Mouse (Mus musculus): ENCODE measurements around the gene St8sia4. TPM values are rescaled to one million over a fixed set of nuclear protein-coding genes. Genes with fewer than 3 reads are reported as not detected.

Gene St8sia4
- polyA plus RNA-seq, 1 experiment from 2014 or later, result 6.4 TPM

DNA sequence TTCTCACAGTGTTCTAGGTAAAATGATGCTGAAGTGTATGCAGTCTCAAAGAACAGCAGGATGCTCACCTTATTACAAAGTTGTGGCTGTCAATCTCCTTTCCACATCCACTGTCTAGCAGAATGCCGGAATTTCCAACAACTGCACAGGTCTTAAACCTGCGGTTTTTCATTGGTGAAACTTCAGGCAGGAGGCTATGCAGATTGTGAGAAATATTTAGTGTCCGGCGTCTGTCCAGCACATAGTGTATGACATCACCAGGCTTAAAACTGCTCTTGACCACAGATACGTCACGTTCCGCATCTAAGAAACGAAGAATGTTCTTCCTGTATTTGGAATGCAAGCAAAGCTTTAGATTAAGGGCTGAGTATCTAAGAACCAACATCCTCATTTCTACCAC lies 13.9 kb downstream of the St8sia4 start:
- WGBS, result 90% methylated on average over 8 of the region's 8 CpGs
- H3K27ac ChIP-seq (replicated peaks), result no peak overlapping the region
- no peak overlapping the region for H3K4me3 ChIP-seq
- DNase-seq (ENCODE audit: low spot score), result no peak
- H3K9me3 ChIP-seq, result no peaks in the 10 kb centered on the region
- H3K27me3 ChIP-seq (replicated peaks; ENCODE audit: low read depth, poor library complexity, severe bottlenecking), result no peaks in the 10 kb centered on the region
- no peaks in the 10 kb centered on the region for H3K36me3 ChIP-seq (replicated peaks)
- H3K4me1 ChIP-seq, result peaks cover 6% of the 10 kb centered on the region; the same call in 1 of the 2 replicates

DNA sequence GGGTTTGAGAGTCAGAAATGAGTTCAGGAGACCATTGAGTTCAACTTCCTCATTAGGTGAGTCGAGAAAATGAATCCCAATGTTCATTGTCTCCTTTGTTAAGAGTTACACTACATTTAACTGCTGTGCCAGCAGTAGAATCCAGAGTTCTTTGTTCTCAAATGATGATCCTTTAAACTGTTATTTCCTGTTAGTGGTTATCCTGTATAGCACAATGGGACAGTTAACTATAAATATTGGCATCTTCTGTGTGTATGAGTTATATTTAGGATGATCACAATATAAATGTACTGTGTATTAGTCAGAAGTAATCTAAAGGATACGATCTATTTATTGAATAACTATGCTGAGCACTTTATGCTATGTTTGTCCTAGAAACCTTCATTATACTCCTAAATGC lies 23.1 kb downstream of the St8sia4 start:
- Histone ChIP-seq H3K27me3 (replicated peaks; ENCODE audit: low read depth, poor library complexity, severe bottlenecking) (no peaks in the 10 kb centered on the region), H3K9me3 (no peaks in the 10 kb centered on the region), H3K27ac (replicated peaks) (no peak overlapping the region), H3K4me1 (no peaks in the 10 kb centered on the region), H3K4me3 (no peak overlapping the region), H3K36me3 (replicated peaks) (no peaks in the 10 kb centered on the region)
- 80% methylated on average over 2 of the region's 2 CpGs for WGBS
- no peak for DNase-seq (ENCODE audit: low spot score)

DNA sequence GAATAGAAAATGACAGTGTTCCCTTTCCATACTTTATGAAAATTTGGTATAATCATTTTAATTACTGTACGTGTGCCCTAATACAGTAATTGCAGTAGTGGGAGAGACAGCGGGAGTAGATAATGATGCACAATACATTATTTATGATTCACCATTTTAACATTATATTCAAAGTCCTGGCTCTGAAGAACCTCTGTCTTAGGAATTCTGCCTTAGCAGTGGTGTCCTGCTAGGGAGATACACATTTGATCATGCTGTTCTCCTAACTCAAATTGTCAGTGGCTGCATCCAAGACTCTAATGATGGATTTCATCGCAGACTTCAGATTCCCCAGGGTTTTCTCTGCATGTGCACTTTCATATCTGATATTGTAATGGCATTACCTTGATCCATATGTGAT lies 28.4 kb downstream of the St8sia4 start:
- H3K4me1 ChIP-seq, result no peaks in the 10 kb centered on the region
- 0 out of 2 replicates have a peak, but pooled peaks cover 6% of the 10 kb centered on the region for H3K36me3 ChIP-seq (replicated peaks)
- no peaks in the 10 kb centered on the region for H3K27me3 ChIP-seq (replicated peaks; ENCODE audit: low read depth, poor library complexity, severe bottlenecking)
- H3K27ac ChIP-seq (replicated peaks), result no peak overlapping the region
- H3K4me3 ChIP-seq, result no peak overlapping the region
- no peaks in the 10 kb centered on the region for H3K9me3 ChIP-seq
- WGBS, result 93% methylated on average over 3 of the region's 3 CpGs
- no peak for DNase-seq (ENCODE audit: low spot score)

DNA sequence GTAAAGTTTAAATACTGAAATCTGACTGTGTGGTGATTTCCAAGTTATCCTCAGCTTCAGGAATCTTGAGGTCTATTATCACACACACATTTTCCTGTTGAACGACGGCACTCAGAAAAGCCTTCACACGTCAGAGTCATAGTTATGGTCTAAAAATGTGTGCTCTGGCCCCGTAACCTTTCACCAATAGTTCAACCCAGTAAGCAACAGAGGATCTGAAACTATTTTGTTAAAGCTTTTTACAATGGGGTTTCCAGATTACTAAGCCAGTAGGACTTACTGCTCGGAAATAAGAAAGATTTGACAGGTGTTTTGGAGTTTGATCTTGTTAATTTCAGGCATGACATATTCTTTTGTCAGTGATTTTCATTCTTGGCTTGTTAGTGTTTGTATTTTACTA lies 43.0 kb downstream of the St8sia4 start:
- Histone ChIP-seq H3K4me1 (no peaks in the 10 kb centered on the region), H3K27me3 (replicated peaks; ENCODE audit: low read depth, poor library complexity, severe bottlenecking) (no peaks in the 10 kb centered on the region), H3K36me3 (replicated peaks) (no peaks in the 10 kb centered on the region), H3K27ac (replicated peaks) (no peak overlapping the region), H3K9me3 (no peaks in the 10 kb centered on the region), H3K4me3 (no peak overlapping the region)
- WGBS, result 77% methylated on average over 5 of the region's 5 CpGs
- DNase-seq (ENCODE audit: low spot score), result no peak

DNA sequence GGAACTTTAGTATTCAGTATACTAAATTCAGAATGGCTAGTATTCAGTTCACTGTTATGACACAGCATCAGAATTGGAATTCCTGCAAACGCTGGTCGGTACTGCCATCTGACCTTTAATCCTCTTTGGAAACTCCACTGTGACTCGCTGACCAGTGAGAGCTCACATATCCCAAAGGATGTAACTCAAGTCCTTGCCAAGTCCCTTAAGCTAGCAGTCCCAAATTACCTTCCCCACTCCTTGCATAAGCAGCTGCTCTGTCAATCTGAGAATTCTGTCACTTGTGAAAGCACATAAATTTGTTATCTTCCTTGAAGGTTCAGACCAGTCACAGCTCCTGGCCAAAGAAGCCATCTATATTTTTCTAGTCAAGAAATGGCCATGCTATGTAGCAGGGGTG lies 48.7 kb downstream of the St8sia4 start:
- H3K4me3 ChIP-seq, result no peak overlapping the region
- no peaks in the 10 kb centered on the region for H3K27me3 ChIP-seq (replicated peaks; ENCODE audit: low read depth, poor library complexity, severe bottlenecking)
- no peak overlapping the region for H3K27ac ChIP-seq (replicated peaks)
- H3K4me1 ChIP-seq, result 0 out of 2 replicates have a peak, but pooled peaks cover 3% of the 10 kb centered on the region
- H3K36me3 ChIP-seq (replicated peaks), result no peaks in the 10 kb centered on the region
- DNase-seq (ENCODE audit: low spot score), result peak; percentile 9
- no peaks in the 10 kb centered on the region for H3K9me3 ChIP-seq
- WGBS, result 21% methylated on average over 3 of the region's 3 CpGs

DNA sequence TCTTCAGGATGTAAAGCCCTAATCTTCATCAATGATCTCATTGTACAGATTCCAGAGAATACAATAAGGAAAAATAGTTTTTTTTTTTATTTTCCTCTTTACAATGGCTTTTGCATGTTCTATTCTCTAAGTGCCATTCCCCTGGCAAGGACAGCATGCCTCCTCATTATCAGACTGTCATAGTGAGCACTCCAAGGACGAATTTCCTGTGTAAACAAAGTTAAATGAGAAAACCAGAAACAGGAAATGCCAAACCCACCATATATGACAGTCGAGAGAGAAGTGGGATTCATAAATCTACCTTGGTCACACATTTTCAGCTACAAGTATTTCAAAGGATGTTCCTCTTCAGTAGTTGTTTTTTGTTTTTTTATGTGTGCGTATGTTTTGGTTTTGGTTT lies 49.2 kb downstream of the St8sia4 start:
- Histone ChIP-seq H3K27me3 (replicated peaks; ENCODE audit: low read depth, poor library complexity, severe bottlenecking) (no peaks in the 10 kb centered on the region), H3K9me3 (no peaks in the 10 kb centered on the region), H3K4me1 (0 out of 2 replicates have a peak, but pooled peaks cover 3% of the 10 kb centered on the region), H3K4me3 (no peak overlapping the region), H3K36me3 (replicated peaks) (no peaks in the 10 kb centered on the region), H3K27ac (replicated peaks) (no peak overlapping the region)
- DNase-seq (ENCODE audit: low spot score), result no peak
- WGBS, result 52% methylated on average over 3 of the region's 3 CpGs

DNA sequence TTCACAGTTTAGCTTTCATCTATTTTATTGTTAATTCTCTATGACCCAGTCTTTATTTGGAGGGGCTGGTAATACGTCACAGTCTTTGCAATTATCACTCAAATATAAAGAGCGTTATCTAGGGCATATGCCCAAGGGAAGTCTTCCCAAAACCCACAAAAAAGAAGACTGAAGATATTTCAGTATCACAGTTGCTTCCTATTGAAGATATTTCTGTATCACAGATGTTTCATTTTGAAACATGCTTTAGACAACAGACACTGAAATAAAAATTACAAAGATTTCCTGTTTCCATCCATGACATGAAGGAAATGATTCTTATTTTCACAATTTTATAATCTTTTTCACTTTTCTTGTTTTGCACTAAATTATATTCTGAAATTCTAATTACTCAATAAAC lies 57.4 kb downstream of the St8sia4 start:
- Histone ChIP-seq H3K36me3 (replicated peaks) (no peaks in the 10 kb centered on the region), H3K9me3 (no peaks in the 10 kb centered on the region), H3K4me3 (no peak overlapping the region), H3K27ac (replicated peaks) (no peak overlapping the region), H3K27me3 (replicated peaks; ENCODE audit: low read depth, poor library complexity, severe bottlenecking) (no peaks in the 10 kb centered on the region), H3K4me1 (no peaks in the 10 kb centered on the region)
- no peak for DNase-seq (ENCODE audit: low spot score)
- 88% methylated on average over 2 of the region's 2 CpGs for WGBS

DNA sequence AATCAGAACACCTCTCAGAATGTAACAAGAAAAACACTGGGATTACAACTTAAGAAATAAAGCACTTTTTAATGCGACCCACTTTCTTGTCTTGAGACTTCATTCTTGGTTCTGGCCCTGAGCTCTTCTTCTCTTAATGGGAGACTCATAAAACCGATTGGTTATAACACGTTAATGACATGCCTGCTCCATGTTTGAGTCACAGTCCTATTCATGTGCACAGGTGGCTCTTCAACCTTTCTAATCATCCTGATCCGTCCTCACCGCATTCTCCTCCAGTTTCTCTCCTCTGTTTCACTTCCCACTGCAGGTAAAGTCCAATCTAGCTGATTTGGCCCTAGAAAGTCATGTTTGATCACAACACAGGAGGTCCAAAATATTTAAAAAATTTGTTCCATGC lies 58.3 kb downstream of the St8sia4 start:
- no peaks in the 10 kb centered on the region for H3K36me3 ChIP-seq (replicated peaks)
- no peak overlapping the region for H3K4me3 ChIP-seq
- H3K9me3 ChIP-seq, result no peaks in the 10 kb centered on the region
- no peak overlapping the region for H3K27ac ChIP-seq (replicated peaks)
- no peaks in the 10 kb centered on the region for H3K27me3 ChIP-seq (replicated peaks; ENCODE audit: low read depth, poor library complexity, severe bottlenecking)
- H3K4me1 ChIP-seq, result no peaks in the 10 kb centered on the region
- 91% methylated on average over 5 of the region's 5 CpGs for WGBS
- DNase-seq (ENCODE audit: low spot score), result no peak

DNA sequence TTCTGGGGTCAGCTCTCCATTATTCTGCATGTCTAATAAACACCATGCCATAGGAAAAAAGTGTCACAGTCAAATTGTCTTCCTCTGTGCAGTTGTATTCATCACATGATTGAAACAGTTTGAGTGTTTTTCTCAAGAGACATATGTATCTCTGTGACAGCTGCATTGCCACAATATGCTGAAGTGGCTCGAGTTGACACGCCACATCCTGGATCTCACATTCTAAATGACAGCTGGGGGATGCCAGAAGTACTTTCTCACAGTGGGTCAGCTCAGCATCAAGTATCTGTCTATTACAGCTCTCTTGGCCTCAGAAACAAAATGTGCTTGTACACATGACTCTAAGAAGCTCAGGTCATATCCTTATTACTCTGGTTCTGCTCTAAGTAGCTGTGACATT lies 61.9 kb downstream of the St8sia4 start:
- DNase-seq (ENCODE audit: low spot score), result no peak
- Histone ChIP-seq H3K36me3 (replicated peaks) (no peaks in the 10 kb centered on the region), H3K4me1 (no peaks in the 10 kb centered on the region), H3K27me3 (replicated peaks; ENCODE audit: low read depth, poor library complexity, severe bottlenecking) (no peaks in the 10 kb centered on the region), H3K9me3 (no peaks in the 10 kb centered on the region), H3K4me3 (no peak overlapping the region), H3K27ac (replicated peaks) (no peak overlapping the region)
- 85% methylated on average over 2 of the region's 2 CpGs for WGBS

DNA sequence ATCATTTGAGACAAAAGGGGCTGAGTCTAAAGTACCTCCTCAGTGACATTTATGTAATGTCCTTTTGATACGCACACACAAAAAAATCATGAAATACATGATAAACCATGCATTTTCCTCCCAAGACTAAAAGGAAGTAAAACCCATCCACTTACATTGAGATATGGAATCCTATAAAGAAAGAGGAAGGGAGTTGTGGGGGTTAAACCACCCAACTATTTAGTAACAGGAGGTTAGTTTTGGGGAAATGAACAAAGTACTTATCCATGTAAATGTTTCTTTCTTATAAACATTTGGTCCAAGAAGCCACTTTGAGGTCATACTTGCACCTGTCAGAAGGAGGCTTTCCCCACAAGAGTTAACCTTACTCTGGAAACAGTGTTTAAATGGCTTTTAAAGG lies 69.3 kb downstream of the St8sia4 start:
- Histone ChIP-seq H3K4me1 (no peaks in the 10 kb centered on the region), H3K27ac (replicated peaks) (no peak overlapping the region), H3K9me3 (no peaks in the 10 kb centered on the region), H3K4me3 (no peak overlapping the region), H3K27me3 (replicated peaks; ENCODE audit: low read depth, poor library complexity, severe bottlenecking) (no peaks in the 10 kb centered on the region), H3K36me3 (replicated peaks) (no peaks in the 10 kb centered on the region)
- DNase-seq (ENCODE audit: low spot score), result no peak
- WGBS, result 92% methylated on average over 1 of the region's 1 CpGs

DNA sequence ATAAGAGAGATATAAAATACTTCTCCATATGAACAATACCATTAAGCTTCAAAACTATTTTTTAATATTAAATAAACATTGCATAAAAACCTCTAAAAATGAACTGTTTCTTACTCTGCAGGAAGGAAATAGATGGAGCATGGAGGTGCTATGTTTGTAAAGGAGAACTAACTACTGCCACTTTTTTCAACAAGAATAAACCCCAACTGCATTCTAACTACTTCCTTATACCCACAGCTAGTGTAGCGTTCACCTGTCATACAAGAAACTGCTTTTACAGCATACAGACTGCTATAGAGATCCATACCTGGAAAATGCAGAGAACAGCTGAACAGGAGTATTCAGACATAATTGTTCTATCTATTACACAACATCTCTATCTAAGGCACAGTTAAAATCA lies 70.5 kb downstream of the St8sia4 start:
- Histone ChIP-seq H3K4me3 (no peak overlapping the region), H3K4me1 (no peaks in the 10 kb centered on the region), H3K27me3 (replicated peaks; ENCODE audit: low read depth, poor library complexity, severe bottlenecking) (no peaks in the 10 kb centered on the region), H3K27ac (replicated peaks) (no peak overlapping the region), H3K9me3 (no peaks in the 10 kb centered on the region), H3K36me3 (replicated peaks) (no peaks in the 10 kb centered on the region)
- no peak for DNase-seq (ENCODE audit: low spot score)
- 95% methylated on average over 1 of the region's 1 CpGs for WGBS

DNA sequence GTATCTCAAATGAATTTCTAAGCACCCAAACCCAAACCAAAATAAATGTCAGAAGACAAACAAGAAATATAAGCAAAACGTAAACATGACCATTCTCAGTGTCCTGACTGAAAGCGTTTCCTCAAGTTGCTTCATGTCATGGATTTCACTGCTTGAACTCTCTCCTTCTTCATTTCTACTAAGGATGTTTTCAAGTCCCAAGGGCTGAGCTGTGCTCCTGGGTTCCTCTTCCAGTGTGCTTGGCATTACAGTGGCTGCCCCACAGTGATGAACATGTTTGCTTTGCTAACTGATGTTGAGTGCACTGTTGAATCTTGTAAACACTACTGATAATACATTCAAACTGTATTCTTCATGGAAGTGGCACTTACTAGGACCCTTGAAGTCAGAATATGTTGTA lies 76.3 kb downstream of the St8sia4 start:
- H3K27me3 ChIP-seq (replicated peaks; ENCODE audit: low read depth, poor library complexity, severe bottlenecking), result no peaks in the 10 kb centered on the region
- H3K4me1 ChIP-seq, result no peaks in the 10 kb centered on the region
- 77% methylated on average over 2 of the region's 2 CpGs for WGBS
- DNase-seq (ENCODE audit: low spot score), result no peak
- H3K36me3 ChIP-seq (replicated peaks), result no peaks in the 10 kb centered on the region
- H3K4me3 ChIP-seq, result no peak overlapping the region
- H3K27ac ChIP-seq (replicated peaks), result no peak overlapping the region
- H3K9me3 ChIP-seq, result no peaks in the 10 kb centered on the region

DNA sequence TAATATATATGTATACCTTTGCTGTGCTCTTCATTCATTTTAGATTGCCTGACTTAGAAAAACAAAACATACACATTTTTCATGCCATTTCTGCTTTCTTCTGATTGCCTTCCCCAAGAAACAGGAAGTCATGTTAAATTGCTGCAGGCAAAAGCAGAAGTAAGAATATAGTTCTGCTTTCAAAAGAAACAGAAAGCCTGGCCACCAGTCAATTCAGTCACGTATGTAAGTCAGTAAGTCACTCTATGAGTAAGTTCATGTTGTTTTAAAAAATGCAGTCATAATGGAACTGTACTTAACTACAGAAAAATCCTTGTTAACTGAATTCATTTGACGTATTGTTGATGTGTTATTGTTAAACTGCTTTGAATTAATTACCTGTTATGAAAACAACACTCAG lies 77.3 kb downstream of the St8sia4 start:
- Histone ChIP-seq H3K27me3 (replicated peaks; ENCODE audit: low read depth, poor library complexity, severe bottlenecking) (no peaks in the 10 kb centered on the region), H3K9me3 (no peaks in the 10 kb centered on the region), H3K4me3 (no peak overlapping the region), H3K4me1 (no peaks in the 10 kb centered on the region), H3K27ac (replicated peaks) (no peak overlapping the region), H3K36me3 (replicated peaks) (no peaks in the 10 kb centered on the region)
- 80% methylated on average over 2 of the region's 2 CpGs for WGBS
- no peak for DNase-seq (ENCODE audit: low spot score)

DNA sequence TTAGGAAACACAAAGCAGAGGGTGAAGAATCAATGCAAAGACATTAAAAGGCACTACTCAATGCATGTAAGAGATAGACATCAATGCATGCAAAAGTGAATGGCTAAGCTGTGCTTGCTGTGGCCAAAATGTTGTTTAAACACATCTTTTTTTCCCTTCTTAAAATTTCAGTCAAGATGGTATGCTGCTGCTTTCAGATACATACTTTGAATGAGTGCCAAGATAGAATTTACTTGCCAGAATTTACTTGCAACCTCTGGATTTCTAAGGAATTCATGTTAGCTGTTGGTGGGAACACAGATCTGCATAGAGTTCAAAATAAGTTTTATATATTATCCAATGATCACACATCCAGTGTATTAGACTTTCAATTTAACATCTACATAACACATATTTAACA lies 77.9 kb downstream of the St8sia4 start:
- no peaks in the 10 kb centered on the region for H3K4me1 ChIP-seq
- no peak overlapping the region for H3K4me3 ChIP-seq
- H3K27ac ChIP-seq (replicated peaks), result no peak overlapping the region
- H3K27me3 ChIP-seq (replicated peaks; ENCODE audit: low read depth, poor library complexity, severe bottlenecking), result no peaks in the 10 kb centered on the region
- no peak for DNase-seq (ENCODE audit: low spot score)
- no peaks in the 10 kb centered on the region for H3K9me3 ChIP-seq
- H3K36me3 ChIP-seq (replicated peaks), result no peaks in the 10 kb centered on the region

Data from embryonic facial prominence, embryonic 10.5 days (tissue).